Mouse (Mus musculus): ENCODE measurements around the gene Sstr4.

Sstr4 gene

DNA sequence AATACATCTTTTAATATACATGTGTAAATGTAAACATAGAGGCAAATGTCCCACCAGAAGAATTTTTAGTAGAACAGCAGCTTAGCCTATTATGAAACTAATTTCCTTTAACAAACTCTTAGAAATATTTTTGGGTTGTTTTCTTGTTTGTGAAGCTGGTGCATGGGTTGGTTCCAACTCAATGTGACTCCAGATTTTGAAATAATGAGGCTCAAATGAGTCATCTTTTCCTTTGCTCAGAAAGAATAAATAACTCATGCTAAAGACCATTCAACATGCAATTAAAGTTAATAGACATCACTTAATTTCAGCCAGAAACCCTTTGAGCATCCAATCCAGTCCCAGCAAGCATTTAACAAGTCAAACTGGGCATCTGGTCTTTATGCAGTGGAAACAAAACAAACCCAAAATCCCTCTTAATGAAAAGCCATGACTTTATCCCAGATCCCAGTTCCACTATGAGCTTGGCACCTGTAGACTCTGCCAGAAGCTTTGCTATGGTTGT, 33.9 kb downstream of the Sstr4 start:
- DNase-seq (ENCODE audit: low read depth, low spot score), result no peak

DNA sequence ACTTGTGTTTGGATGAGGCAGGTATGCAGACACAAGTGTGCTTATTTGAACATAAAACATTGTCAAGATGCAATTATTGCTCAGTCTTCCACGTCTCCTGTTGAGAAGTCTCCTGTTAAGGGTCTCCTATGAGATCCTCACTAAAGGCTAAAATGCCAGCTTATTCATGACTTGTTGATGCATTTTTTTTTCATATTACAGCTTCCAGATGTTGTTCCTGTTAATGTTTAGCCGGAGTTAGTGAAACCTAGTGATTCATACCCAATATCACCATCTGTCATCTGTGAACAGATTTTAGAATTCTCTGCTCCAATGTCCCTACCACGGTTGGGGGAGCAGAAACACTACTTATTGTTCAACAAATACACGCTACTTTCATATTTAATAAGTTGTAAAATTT, 35.8 kb downstream of the Sstr4 start:
- DNase-seq (ENCODE audit: low read depth, low spot score), result no peak

DNA sequence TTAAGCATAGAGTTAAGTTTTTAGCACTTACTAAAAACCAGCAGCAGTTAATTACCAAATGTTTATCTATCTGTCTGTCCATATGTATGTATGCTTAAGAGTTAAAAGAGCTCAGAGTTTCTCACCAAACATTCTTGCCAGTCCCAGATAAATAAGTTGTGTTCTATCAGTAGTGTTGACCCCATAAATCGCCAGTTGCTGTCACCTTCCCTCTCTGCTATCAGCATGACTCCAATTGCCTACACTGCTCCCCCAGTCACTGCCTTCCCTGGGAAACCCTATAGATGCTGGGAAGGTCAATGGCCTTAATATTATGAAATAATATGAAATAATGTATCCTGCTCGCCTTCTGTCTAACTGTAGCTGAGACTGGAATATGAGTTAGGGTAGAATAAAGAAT, 37.2 kb downstream of the Sstr4 start:
- DNase-seq (ENCODE audit: low read depth, low spot score), result no peak

DNA sequence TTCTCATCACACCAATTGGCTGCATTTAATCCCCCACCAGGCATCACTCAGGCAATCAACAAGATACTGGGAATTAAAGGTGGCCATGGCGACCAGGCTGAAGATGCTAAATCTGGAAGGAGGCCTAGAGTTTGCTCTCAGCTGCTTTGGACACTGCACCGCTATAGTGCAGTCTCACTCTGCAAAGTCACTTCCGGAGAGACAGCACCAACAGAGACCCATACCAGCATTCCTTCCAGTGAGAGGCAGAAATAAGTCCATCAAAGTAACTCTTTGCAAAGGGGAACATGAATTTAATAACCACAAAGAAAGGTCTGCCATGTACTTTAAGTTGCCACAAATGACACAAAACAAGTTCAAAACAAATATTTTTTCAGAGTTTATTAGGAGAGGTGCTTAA, 41.1 kb downstream of the Sstr4 start:
- no peak for DNase-seq (ENCODE audit: low read depth, low spot score)

DNA sequence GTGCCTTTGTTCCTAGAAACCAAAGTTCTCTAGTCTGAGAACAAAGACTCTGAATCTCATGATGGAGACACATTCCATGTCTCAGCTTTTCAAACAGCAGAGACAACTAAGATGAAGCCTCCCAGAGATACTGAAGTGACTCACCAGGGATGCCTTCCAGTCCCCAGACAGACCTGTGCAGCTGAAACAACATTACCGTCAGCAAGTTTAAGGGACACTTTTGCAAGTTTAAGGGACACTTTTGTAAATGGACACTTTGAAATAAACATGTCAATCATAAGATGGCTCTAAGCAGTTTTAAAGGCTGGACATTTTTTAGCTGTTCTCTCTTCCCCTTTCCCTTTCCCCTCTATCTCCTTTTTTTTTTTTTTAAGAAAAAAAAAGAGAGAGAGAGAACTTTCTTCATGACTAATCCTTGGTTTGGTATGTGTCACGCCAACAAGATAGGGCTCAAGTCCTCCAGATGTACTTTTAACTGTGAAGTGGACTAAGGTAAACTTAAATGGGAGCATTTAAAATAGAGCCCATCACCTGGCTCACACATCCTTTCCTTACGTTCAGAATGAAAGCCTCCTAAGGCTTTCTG, 44.6 kb downstream of the Sstr4 start:
- no peak for DNase-seq (ENCODE audit: low read depth, low spot score)

DNA sequence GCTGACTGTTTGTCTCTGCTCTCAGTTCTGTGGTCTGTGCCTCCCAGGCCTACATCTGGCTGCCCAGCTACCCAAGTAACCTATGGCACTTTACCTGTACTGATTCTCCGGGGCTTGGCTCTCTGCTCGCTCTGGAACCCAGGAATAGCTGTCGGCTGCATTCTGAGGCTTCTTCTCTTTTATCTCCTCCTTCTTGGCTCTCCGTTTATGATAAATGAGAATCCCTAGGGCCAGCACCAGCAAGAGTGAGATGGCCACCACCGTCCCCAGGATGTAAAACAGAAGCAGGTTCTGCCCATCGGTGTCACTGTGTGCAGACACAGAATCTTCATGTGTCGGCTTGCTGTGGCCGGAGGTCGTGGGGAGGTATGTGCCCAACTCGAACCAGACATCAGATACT, 46.3 kb downstream of the Sstr4 start:
- DNase-seq (ENCODE audit: low read depth, low spot score), result no peak

DNA sequence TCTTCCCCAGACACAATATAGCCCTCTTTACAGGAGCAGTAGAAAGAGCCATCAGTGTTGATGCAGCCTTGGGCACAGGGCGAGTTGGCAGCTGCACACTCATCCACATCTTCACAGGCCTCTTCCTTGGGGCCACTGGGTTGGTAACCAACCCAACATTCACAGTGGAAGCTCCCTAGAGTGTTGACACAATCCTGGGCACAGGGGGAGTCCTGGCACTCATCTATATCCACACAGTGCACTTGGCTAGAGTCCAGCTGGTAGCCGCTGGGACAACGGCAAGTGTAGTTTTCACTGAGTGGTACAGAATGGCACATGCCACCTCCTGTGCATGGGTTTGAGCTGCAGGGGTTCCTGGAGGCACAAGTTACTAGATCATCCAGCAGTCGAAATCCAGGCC, 47.0 kb downstream of the Sstr4 start:
- no peak for DNase-seq (ENCODE audit: low read depth, low spot score)

DNA sequence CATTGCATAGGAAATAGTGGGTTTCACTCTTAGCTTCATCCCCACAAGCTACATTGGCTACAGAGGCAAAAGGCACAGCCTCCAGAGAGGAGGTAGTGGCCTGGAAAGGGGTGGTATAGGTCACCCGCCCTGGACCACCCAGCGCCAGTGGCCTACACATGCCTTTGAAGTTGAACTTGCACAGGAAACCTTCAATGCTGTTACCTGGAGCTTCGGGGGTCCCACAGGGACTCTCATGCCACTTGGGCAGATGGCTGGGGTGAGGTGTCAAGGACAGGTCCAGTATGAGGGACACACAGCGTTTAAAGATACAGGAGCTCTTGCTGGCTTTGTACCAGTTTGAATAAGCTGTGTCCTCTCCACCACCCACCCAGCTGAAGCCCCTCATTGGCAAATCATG, 47.6 kb downstream of the Sstr4 start:
- no peak for DNase-seq (ENCODE audit: low read depth, low spot score)

DNA sequence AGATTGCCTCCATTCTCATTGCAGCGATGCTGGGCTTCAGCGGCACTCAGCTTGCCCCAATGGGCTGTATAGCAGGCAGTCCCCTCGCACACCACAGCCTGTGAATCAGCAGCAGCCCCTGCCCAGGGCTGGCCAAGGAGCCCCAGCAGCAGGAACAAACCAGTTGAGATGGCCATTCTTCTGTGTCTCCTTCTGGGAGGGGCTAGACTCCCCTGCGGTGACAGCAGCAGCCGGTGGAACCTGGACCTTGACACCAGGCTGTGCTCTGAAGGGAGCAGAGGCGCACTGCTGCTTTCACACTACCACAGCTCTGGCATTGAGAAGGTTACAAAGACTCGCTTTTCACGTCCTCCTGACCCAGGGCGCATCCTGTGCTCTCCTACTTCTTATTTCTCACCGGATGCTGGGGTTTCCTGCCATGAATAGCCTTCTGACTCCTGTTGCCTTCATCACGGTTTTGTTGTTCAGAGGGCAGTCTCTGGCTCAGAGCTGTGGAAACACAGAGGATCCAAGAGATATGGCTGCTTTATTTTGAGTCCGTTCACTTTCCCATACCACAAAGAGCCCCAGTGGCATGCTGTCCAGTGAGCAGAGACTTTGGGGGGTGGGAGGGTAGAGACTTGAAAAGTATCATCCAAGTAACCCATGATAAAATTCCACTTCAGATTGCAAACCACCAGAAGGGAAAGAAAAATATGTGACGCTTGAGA, 48.3 kb downstream of the Sstr4 start, which contains the start of gene Cd93:
Gene Cd93, minus strand, starts transcription at position 315 of the 710 bp plus-strand sequence.
- DNase-seq (ENCODE audit: low read depth, low spot score), result no peak

DNA sequence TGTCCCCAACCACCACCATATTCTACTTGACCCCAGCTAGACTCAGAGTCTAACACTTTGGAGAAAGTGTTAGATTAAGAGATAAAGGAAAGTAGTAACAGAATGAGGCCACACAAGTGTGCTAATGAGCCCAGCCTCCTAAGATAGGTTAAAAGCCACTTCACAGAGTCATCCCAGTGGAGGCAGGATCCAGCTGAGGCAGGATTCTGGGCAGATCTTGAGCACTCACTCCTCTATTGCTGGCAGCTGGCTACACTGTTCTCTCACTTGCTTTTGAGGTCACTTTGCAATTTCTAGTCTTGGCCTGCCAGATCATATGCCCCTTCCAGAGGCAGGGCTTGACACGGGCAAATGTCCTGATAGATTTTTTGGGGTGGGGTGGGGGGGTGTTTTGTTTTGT, 49.3 kb downstream of the Sstr4 start:
- DNase-seq (ENCODE audit: low read depth, low spot score), result no peak

DNA sequence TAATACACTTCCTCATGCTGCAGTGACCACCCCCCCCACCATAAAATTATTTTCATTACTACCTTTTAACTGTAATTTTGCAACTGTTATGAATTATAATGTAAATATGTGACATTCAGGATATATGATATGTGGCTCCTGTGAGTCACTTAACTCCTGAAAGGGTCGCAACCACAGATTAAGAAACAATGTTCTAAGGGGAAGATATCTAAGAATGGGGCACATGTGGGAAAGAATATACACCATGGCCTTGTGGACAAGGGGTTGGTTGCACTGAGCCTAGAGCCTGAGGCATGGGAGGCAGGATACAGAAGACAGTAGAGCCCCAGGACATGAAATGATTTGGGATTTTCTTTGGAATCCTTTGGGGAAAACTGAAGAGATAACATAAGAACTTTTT, 50.5 kb downstream of the Sstr4 start:
- DNase-seq (ENCODE audit: low read depth, low spot score), result no peak
